Mouse (Mus musculus): Measurements from ENCODE around the gene Treml1.

GRCm38 (mm10) chr17:48411241-48411640 is 51.5 kb downstream of the Treml1 start:
- TF ChIP-seq CTCF (IDR thresholded peaks at IDR 0.05; ENCODE audit: borderline replicate concordance, insufficient read depth, low read depth, low read length) (no peak), POLR2A (IDR thresholded peaks at IDR 0.05; ENCODE audit: borderline replicate concordance, insufficient read depth, low read length) (no peak)

Data from cerebellum, adult 2 months (tissue).